Mouse (Mus musculus) heart, embryonic 14.5 days (tissue): ENCODE measurements around the gene Elac2. TPM values are rescaled to one million over a fixed set of nuclear protein-coding genes. Genes with fewer than 3 reads are reported as not detected.

Experiments used
- ATAC-seq: fragments of 200-750 bp; cut with Nextera tagmentation; 2 replicates; pipeline ENCODE4 v1.8.0; 2017; ENCODE audit warnings: low read depth, moderate TSS enrichment; ENCODE audit not compliant: insufficient number of reproducible peaks, insufficient read depth, low FRiP score
- H3K27ac ChIP-seq, 2 experiments: fragments of 200-500 bp in 1 of 2; fragments of 300-500 bp in 1 of 2; sonication (generic) in 1 of 2; replicated peaks in 1 of 2; 2 replicates each; pipeline ENCODE4 v1.5.1; 2012 to 2014; ENCODE audit warnings: low read depth in 2 of 2, low read length in 2 of 2, control low read depth in 1 of 2, mild to moderate bottlenecking in 1 of 2, mixed read lengths in 1 of 2; ENCODE audit not compliant: control insufficient read depth in 1 of 2, insufficient read depth in 1 of 2
- H3K27me3 ChIP-seq: fragments of 300-500 bp; sonication (generic); 2 replicates; pipeline ENCODE4 v1.6.1; 2014; ENCODE audit warnings: mild to moderate bottlenecking, low read length, control low read depth; ENCODE audit not compliant: control insufficient read depth, insufficient read depth
- H3K36me3 ChIP-seq: fragments of 300-500 bp; sonication (generic); 2 replicates; pipeline ENCODE4 v1.6.1; 2014; ENCODE audit warnings: mild to moderate bottlenecking, control low read depth, low read length, mixed read lengths; ENCODE audit not compliant: control insufficient read depth, insufficient read depth
- H3K4me1 ChIP-seq, 2 experiments: fragments of 200-500 bp in 1 of 2; fragments of 300-500 bp in 1 of 2; sonication (generic) in 1 of 2; 2 replicates each; pipeline ENCODE4 v1.6.1; 2012 to 2014; ENCODE audit warnings: low read length in 2 of 2, control low read depth in 1 of 2, mixed read lengths in 1 of 2; ENCODE audit not compliant: control insufficient read depth in 2 of 2, insufficient read depth in 2 of 2
- H3K4me2 ChIP-seq: fragments of 300-500 bp; sonication (generic); 2 replicates; pipeline ENCODE4 v1.6.1; 2014; ENCODE audit warnings: mild to moderate bottlenecking, low read length
- H3K4me3 ChIP-seq, 2 experiments: fragments of 200-500 bp in 1 of 2; fragments of 300-500 bp in 1 of 2; sonication (generic) in 1 of 2; 2 replicates each; pipeline ENCODE4 v1.5.1; 2012 to 2014; ENCODE audit warnings: low read length in 2 of 2, mild to moderate bottlenecking in 2 of 2, control low read depth in 1 of 2, low read depth in 1 of 2, moderate library complexity in 1 of 2; ENCODE audit not compliant: control insufficient read depth in 1 of 2, insufficient read depth in 1 of 2
- H3K9ac ChIP-seq: fragments of 300-500 bp; sonication (generic); 2 replicates; pipeline ENCODE4 v1.6.1; 2014; ENCODE audit warnings: mild to moderate bottlenecking, low read length
- H3K9me3 ChIP-seq: fragments of 300-500 bp; sonication (generic); 2 replicates; pipeline ENCODE4 v1.6.1; 2016; ENCODE audit warnings: low read length, control low read depth; ENCODE audit not compliant: control insufficient read depth
- WGBS: fragments of 180-500 bp; shearing (Covaris S2); extraction: QIAGEN DNeasy Blood & Tissue Kit; methylation state at CpG from one replicate; pipeline ENCODE4 v1.1.7; 2014; 5-methylcytosine and 5-hydroxymethylcytosine counted together
- polyA plus RNA-seq: library from polyadenylated mRNA; unstranded; fragments of >200 nt; fragmentation: Nextera tagmentation; extraction: Ambion mirVana; gene quantifications from 2 replicates; pipeline ENCODE4 v1.2.1, GENCODE M21; 2014

Elac2 gene
- polyA plus RNA-seq, result 21.0 and 21.7 TPM in 2 replicates

GRCm38 (mm10) chr11:64978720-64979488 lies at the start of gene Elac2:
Gene Elac2 (plus strand): TSS chr11:64979038.
- WGBS, result under 1% methylated on average over 59 of the region's 65 CpGs
- peaks cover 36% of the 10 kb centered on the region for H3K36me3 ChIP-seq
- ATAC-seq, result peak; percentile 99
- no peak within 1 kb of the TSS for H3K27ac ChIP-seq
- peak within 1 kb of the TSS; percentile 84 for H3K9ac ChIP-seq
- no peaks in the 10 kb centered on the region for H3K27me3 ChIP-seq
- peak within 1 kb of the TSS; percentile 71 to 94 for H3K4me3 ChIP-seq
- no peaks in the 10 kb centered on the region for H3K9me3 ChIP-seq
- H3K4me2 ChIP-seq, result peak within 1 kb of the TSS; percentile 95
- H3K4me1 ChIP-seq, result peaks cover 6 to 11% of the 10 kb centered on the region in 2 experiments

- Histone ChIP-seq H3K9me3 (no peaks in the 10 kb centered on the region), H3K27ac (no peak overlapping the region), H3K4me2 (no peak overlapping the region), H3K4me1 (0 out of 4 replicates have a peak, but pooled peaks cover 2 to 3% of the 10 kb centered on the region in 2 experiments), H3K4me3 (no peak overlapping the region), H3K27me3 (no peaks in the 10 kb centered on the region), H3K36me3 (no peaks in the 10 kb centered on the region), H3K9ac (no peak overlapping the region)
- WGBS, result 86% methylated on average over 2 of the region's 2 CpGs
- no peak for ATAC-seq
Measured at GRCm38 (mm10) chr11:64929130-64929529, 49.7 kb upstream of the Elac2 start.

- Histone ChIP-seq H3K9ac (no peak overlapping the region), H3K9me3 (no peaks in the 10 kb centered on the region), H3K4me2 (no peak overlapping the region), H3K4me1 (no peaks in the 10 kb centered on the region), H3K36me3 (no peaks in the 10 kb centered on the region), H3K4me3 (no peak overlapping the region), H3K27ac (no peak overlapping the region), H3K27me3 (no peaks in the 10 kb centered on the region)
- 53% methylated on average over 11 of the region's 11 CpGs for WGBS
- no peak for ATAC-seq
Measured at GRCm38 (mm10) chr11:64931060-64931770, 47.6 kb upstream of the Elac2 start.

- Histone ChIP-seq H3K4me3 (no peak overlapping the region), H3K9ac (no peak overlapping the region), H3K36me3 (no peaks in the 10 kb centered on the region), H3K27me3 (no peaks in the 10 kb centered on the region), H3K27ac (no peak overlapping the region), H3K4me1 (no peaks in the 10 kb centered on the region), H3K9me3 (no peaks in the 10 kb centered on the region), H3K4me2 (no peak overlapping the region)
- ATAC-seq, result no peak
- WGBS, result 75% methylated on average over 2 of the region's 2 CpGs
Measured at GRCm38 (mm10) chr11:64937226-64937625, 41.6 kb upstream of the Elac2 start.

- 86% methylated on average over 2 of the region's 2 CpGs for WGBS
- Histone ChIP-seq H3K4me1 (no peaks in the 10 kb centered on the region), H3K27me3 (no peaks in the 10 kb centered on the region), H3K27ac (no peak overlapping the region), H3K4me3 (no peak overlapping the region), H3K4me2 (no peak overlapping the region), H3K9me3 (no peaks in the 10 kb centered on the region), H3K9ac (no peak overlapping the region), H3K36me3 (no peaks in the 10 kb centered on the region)
- ATAC-seq, result no peak
Measured at GRCm38 (mm10) chr11:64941193-64941592, 37.6 kb upstream of the Elac2 start.

- Histone ChIP-seq H3K27ac (no peak overlapping the region), H3K4me1 (no peaks in the 10 kb centered on the region), H3K36me3 (no peaks in the 10 kb centered on the region), H3K9ac (no peak overlapping the region), H3K27me3 (no peaks in the 10 kb centered on the region), H3K4me3 (no peak overlapping the region), H3K4me2 (no peak overlapping the region), H3K9me3 (no peaks in the 10 kb centered on the region)
- WGBS, result 76% methylated on average over 3 of the region's 3 CpGs
- ATAC-seq, result no peak
Measured at GRCm38 (mm10) chr11:64949782-64950181, 29.1 kb upstream of the Elac2 start.

- H3K27ac ChIP-seq, result no peak overlapping the region
- peak overlapping the region; percentile 39; the same call in 1 of the 2 replicates for H3K9ac ChIP-seq
- no peaks in the 10 kb centered on the region for H3K9me3 ChIP-seq
- peaks cover 4% of the 10 kb centered on the region; the same call in 1 of the 2 replicates for H3K27me3 ChIP-seq
- H3K4me2 ChIP-seq, result peak overlapping the region; percentile 67
- peak overlapping the region; percentile 30 to 34 for H3K4me3 ChIP-seq
- 6% methylated on average over 16 of the region's 16 CpGs for WGBS
- no peak for ATAC-seq
- H3K36me3 ChIP-seq, result no peaks in the 10 kb centered on the region
- H3K4me1 ChIP-seq, result peaks cover 2 to 4% of the 10 kb centered on the region in 2 experiments; a peak in 3 of 4 replicates
Measured at GRCm38 (mm10) chr11:64956962-64957729, 21.7 kb upstream of the Elac2 start.
